Mouse (Mus musculus) intestine, postnatal 0 days (tissue): ENCODE results near the gene Hsf4. TPM values are rescaled to one million over a fixed set of nuclear protein-coding genes. Genes with fewer than 3 reads are reported as not detected.

Source experiments
- ATAC-seq: fragments of 200-750 bp; cut with Nextera tagmentation; 2 replicates; pipeline ENCODE4 v1.8.0; 2017; ENCODE audit warnings: mild to moderate bottlenecking, moderate TSS enrichment, moderate library complexity
- H3K27ac ChIP-seq: fragments of 300-500 bp; sonication (generic); 2 replicates; pipeline ENCODE4 v1.5.1; 2014; ENCODE audit warnings: mild to moderate bottlenecking, low read depth, low read length, moderate library complexity
- H3K27me3 ChIP-seq: fragments of 300-500 bp; sonication (generic); replicated peaks from 2 replicates; pipeline ENCODE4 v1.6.1; 2014; ENCODE audit warnings: low read length, mixed read lengths; ENCODE audit not compliant: control insufficient read depth, insufficient read depth
- H3K36me3 ChIP-seq: fragments of 300-500 bp; sonication (generic); 2 replicates; pipeline ENCODE4 v1.6.1; 2014; ENCODE audit warnings: mild to moderate bottlenecking, moderate library complexity; ENCODE audit not compliant: control insufficient read depth, insufficient read depth
- H3K4me1 ChIP-seq: fragments of 300-500 bp; sonication (generic); replicated peaks from 2 replicates; pipeline ENCODE4 v1.6.1; 2014; ENCODE audit warnings: antibody characterized with exemption, low read length, mixed read lengths; ENCODE audit not compliant: control insufficient read depth, insufficient read depth
- H3K4me2 ChIP-seq: fragments of 300-500 bp; sonication (generic); replicated peaks from 2 replicates; pipeline ENCODE4 v1.6.1; 2014; ENCODE audit warnings: low read depth, mild to moderate bottlenecking, moderate library complexity
- H3K4me3 ChIP-seq: fragments of 300-500 bp; sonication (generic); 2 replicates; pipeline ENCODE4 v1.5.1; 2014; ENCODE audit warnings: low read depth, low read length
- H3K9ac ChIP-seq: fragments of 300-500 bp; sonication (generic); 2 replicates; pipeline ENCODE4 v1.6.1; 2014; ENCODE audit warnings: mild to moderate bottlenecking, low read depth, low read length
- H3K9me3 ChIP-seq: fragments of 300-500 bp; sonication (generic); 2 replicates; pipeline ENCODE4 v1.6.1; 2016; ENCODE audit warnings: mixed run types; ENCODE audit not compliant: control insufficient read depth
- CTCF ChIP-seq: sonication (generic); IDR thresholded peaks from 2 replicates; pipeline ENCODE4 v1.5.1; 2016; ENCODE audit warnings: low read depth, mild to moderate bottlenecking, control low read depth, antibody characterized with exemption, moderate library complexity
- WGBS: fragments of 180-500 bp; shearing (Covaris S2); extraction: QIAGEN DNeasy Blood & Tissue Kit; methylation state at CpG from one replicate; pipeline ENCODE4 v1.1.7; 2014; 5-methylcytosine and 5-hydroxymethylcytosine counted together
- polyA plus RNA-seq: library from polyadenylated mRNA; unstranded; fragments of >200 nt; fragmentation: Nextera tagmentation; extraction: Ambion mirVana; gene quantifications from 2 replicates; pipeline ENCODE4 v1.2.1, GENCODE M21; 2015

Hsf4 gene
- polyA plus RNA-seq, 1 experiment from 2014 or later, result 0.48 TPM

DNA sequence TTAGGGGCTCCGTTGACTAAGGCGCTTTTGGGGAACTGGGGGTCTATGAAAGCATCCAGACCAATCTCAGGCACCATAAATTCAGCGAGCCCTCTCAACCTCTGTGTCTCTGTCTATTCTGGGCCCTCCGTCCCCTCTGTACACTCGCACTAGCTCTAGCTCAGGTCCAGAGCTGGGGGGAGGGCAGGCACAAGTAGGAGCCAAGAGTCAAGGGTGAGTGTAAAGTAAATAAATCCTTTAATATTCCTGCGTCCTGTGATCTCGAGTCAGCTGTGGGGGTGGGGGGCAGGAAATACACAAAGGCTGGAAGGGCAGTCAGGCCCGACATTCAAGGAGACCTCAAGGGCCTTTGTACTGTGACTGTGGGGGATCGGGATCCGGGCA, 534 bp upstream of the Hsf4 start:
- Histone ChIP-seq H3K27ac (no peak overlapping the region), H3K36me3 (peaks cover 10% of the 10 kb centered on the region; the same call in 1 of the 2 replicates), H3K4me1 (peaks cover 22% of the 10 kb centered on the region; the same call in 1 of the 2 replicates), H3K27me3 (peaks cover 58% of the 10 kb centered on the region), H3K9ac (no peak overlapping the region), H3K4me3 (peak overlapping the region; percentile 43), H3K4me2 (peak overlapping the region; percentile 78), H3K9me3 (no peaks in the 10 kb centered on the region)
- WGBS, result 16% methylated on average over 10 of the region's 10 CpGs
- TF ChIP-seq CTCF, result no peak
- ATAC-seq, result no peak

DNA sequence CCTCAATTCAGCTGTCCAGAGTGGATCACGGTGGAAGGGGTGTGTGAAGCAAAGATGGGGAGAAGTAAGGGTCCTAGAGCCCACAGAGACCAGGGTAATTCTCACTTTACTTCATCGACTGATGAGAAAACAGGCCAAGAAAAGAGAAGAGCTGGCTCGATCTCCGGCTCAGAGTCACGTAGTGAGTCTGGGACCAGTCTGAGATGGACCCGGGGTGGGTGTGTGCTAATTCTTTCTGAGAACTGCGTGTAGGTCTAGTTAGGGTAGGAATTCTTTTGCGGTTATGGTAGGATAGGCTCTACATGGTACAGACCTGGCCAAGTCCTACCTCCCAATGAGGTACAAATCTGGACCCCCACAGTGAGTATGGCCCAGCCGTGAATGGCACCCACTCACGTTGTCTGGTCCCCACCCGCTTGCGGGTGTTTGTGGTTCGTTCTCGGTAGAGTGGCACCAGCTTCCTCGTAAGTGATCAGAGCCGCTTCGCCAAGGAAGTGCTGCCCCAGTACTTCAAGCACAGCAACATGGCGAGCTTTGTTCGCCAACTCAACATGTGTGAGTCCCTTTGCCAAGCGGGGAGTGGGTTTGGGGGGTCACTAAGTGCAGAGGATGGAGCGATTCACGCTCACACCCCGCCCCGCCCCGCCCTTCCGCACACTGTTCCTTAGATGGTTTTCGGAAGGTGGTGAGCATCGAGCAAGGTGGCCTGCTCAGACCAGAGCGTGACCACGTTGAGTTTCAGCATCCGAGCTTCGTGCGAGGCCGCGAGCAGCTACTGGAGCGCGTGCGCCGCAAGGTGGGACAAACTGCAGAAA, 707 bp downstream of the Hsf4 start:
- H3K4me1 ChIP-seq, result peaks cover 17% of the 10 kb centered on the region; the same call in 1 of the 2 replicates
- H3K27me3 ChIP-seq, result peaks cover 69% of the 10 kb centered on the region
- no peak for ATAC-seq
- H3K9me3 ChIP-seq, result no peaks in the 10 kb centered on the region
- TF ChIP-seq CTCF, result no peak
- H3K36me3 ChIP-seq, result peaks cover 10% of the 10 kb centered on the region; the same call in 1 of the 2 replicates
- WGBS, result 8% methylated on average over 39 of the region's 39 CpGs
- peak overlapping the region; percentile 43 for H3K4me3 ChIP-seq
- H3K9ac ChIP-seq, result no peak overlapping the region
- peak overlapping the region; percentile 78 for H3K4me2 ChIP-seq
- no peak overlapping the region for H3K27ac ChIP-seq

DNA sequence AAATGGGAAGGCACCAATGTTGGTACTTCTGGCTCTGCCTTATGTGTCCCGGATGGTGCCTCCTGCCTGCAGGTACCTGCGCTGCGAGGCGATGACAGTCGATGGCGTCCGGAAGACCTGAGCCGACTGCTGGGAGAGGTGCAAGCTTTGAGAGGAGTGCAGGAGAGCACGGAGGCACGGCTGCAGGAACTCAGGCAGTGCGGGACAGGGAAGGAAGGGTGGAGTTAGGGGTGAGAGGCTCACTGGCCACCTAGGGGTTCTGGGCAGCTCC, 1.2 kb downstream of the Hsf4 start:
- Histone ChIP-seq H3K27ac (no peak overlapping the region), H3K9me3 (no peaks in the 10 kb centered on the region), H3K27me3 (peaks cover 73% of the 10 kb centered on the region), H3K36me3 (peaks cover 10% of the 10 kb centered on the region; the same call in 1 of the 2 replicates), H3K9ac (no peak overlapping the region), H3K4me1 (peaks cover 19% of the 10 kb centered on the region; the same call in 1 of the 2 replicates), H3K4me2 (no peak overlapping the region), H3K4me3 (no peak overlapping the region)
- WGBS, result 8% methylated on average over 11 of the region's 11 CpGs
- TF ChIP-seq CTCF, result no peak
- no peak for ATAC-seq

DNA sequence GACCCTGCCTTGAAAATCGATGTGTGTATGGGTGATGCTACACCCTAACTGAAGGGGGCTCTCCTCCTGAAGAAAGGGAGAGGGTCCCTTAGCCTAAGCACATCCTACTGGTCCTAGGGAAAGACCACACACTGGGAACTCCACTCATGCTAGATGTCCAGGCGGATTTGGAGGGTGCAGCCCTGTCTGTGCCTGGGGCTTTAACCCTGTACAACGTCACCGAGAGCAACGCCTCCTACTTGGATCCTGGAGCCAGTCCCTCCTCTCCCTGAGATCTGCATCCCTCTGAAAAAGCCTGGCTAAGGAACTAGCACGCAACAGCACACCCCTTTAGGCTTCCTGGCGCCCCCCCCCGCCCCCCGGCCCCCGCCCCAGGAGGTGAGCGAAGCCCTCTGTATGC, 5.8 kb downstream of the Hsf4 start:
- peak overlapping the region; percentile 83 for H3K4me2 ChIP-seq
- peaks cover 77% of the 10 kb centered on the region for H3K27me3 ChIP-seq
- ATAC-seq, result no peak
- no peak for TF ChIP-seq CTCF
- no peaks in the 10 kb centered on the region for H3K36me3 ChIP-seq
- H3K9me3 ChIP-seq, result no peaks in the 10 kb centered on the region
- WGBS, result 16% methylated on average over 11 of the region's 11 CpGs
- no peak overlapping the region for H3K27ac ChIP-seq
- peaks cover 10% of the 10 kb centered on the region for H3K4me1 ChIP-seq
- peak overlapping the region; percentile 39; the same call in 1 of the 2 replicates for H3K4me3 ChIP-seq
- no peak overlapping the region for H3K9ac ChIP-seq

DNA sequence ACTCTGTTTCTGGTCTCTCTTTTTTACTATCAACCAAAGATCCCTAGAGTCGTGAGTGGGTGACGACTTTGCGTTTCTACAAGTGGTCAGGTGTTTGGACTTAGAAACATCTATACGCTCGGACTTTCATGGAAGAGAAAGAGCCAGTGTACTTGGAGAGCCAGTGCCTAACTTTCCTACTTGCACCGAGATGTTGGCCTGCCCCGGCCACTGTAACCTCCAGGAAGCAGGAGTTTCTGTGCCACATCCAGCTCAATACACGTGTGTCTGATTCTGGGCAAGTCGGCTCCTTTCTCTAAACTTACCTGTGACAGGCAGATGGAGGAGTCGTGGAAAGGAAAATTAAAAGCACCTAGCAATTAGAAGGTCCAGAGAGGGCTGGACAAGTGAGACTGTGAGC, 6.2 kb downstream of the Hsf4 start, which contains the start of gene Nol3:
Gene Nol3, plus strand, starts transcription at position 301 of the 400 bp plus-strand sequence.
- no peak for ATAC-seq
- Histone ChIP-seq H3K9me3 (no peaks in the 10 kb centered on the region), H3K27ac (no peak within 1 kb of the TSS), H3K4me1 (peaks cover 9% of the 10 kb centered on the region), H3K4me3 (peak within 1 kb of the TSS; percentile 39), H3K9ac (peak within 1 kb of the TSS; percentile 11; the same call in 1 of the 2 replicates), H3K36me3 (no peaks in the 10 kb centered on the region), H3K4me2 (peak within 1 kb of the TSS; percentile 83), H3K27me3 (peaks cover 73% of the 10 kb centered on the region)
- 7% methylated on average over 10 of the region's 10 CpGs for WGBS
- TF ChIP-seq CTCF, result no peak

DNA sequence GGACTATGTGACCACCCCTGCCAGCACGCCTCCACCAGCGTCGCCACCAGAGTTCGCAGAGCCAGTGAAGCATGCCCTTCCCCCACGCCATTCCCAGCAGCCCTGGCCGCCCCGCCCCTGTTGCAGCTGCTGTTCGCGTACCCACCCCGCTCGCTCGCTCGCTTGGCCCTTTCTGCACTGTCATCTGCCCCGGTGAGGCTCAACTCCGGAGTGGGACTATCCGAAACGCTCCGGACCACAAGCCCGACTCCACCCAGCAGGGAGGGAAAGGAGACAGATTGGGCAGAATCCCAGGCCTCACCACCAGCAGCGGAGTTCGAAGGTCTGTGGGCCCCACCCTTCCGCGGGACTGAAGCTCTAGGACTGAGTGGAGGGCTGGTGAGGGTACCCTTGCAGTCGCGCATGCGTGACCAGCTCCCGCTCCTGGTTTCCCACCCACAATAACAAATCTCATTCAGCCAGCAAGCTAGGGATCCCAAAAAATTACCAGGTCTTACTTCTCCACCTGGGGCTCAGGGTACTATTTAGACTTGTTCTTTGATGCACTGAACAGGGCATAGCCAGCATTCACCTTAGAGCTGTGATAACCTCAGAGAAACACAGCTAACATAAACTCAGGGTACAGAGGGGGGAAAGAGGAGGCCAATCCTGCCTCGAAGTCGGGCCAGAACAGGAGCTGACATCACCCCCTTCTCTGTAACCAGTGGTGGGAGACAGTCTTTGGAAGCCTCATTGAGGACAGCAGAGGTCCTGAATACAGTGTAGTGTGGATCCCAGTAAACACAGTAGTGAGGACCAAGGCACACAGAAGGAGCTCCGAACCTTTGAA, 6.9 kb downstream of the Hsf4 start:
- WGBS, result 4% methylated on average over 30 of the region's 30 CpGs
- H3K4me1 ChIP-seq, result peaks cover 9% of the 10 kb centered on the region
- peak overlapping the region; percentile 39 for H3K4me3 ChIP-seq
- no peaks in the 10 kb centered on the region for H3K36me3 ChIP-seq
- H3K9me3 ChIP-seq, result no peaks in the 10 kb centered on the region
- peak overlapping the region; percentile 83 for H3K4me2 ChIP-seq
- TF ChIP-seq CTCF, result 0 out of 2 replicates have a peak, but pooled peaks have one; percentile 7
- no peak for ATAC-seq
- no peak overlapping the region for H3K27ac ChIP-seq
- H3K9ac ChIP-seq, result peak overlapping the region; percentile 11; the same call in 1 of the 2 replicates
- peaks cover 66% of the 10 kb centered on the region for H3K27me3 ChIP-seq
